Mouse (Mus musculus): Measurements from ENCODE around the gene Snd1.

DNA sequence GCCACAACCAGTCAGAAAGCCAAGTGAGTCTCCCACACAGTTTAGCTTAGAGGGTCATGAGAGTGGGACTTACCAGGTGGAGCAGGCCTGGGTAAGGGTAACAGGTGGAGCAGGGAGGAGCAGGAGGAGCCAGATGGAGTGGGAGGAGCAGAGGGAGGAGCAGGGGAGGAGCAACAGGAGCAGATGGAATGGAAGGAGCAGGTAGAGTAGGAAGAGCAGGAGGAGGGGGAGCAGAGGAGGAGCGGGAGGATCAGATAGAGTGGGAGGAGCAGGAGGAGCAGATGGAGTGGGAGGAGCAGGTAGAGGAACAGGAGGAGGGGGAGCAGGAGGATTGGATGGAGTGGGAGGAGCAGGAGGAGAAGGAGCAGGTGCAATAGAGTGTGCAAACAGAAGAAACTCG, 427.6 kb downstream of the Snd1 start:
- no peak for TF ChIP-seq CTCF (IDR thresholded peaks at IDR 0.05; ENCODE audit: control insufficient read depth, insufficient read depth, insufficient read length)
- TF ChIP-seq USF1 (IDR thresholded peaks at IDR 0.05; ENCODE audit: low read depth): no peak
- no peak for TF ChIP-seq MYOD1 (IDR thresholded peaks at IDR 0.05; ENCODE audit: control insufficient read depth, insufficient read length, low read depth)
- no peak for TF ChIP-seq MYOG (IDR thresholded peaks at IDR 0.05; ENCODE audit: control insufficient read depth, extremely low read depth, insufficient read length)

All from C2C12 (cell line).